Mouse (Mus musculus) MEL (cell line): ENCODE measurements around the gene Npat.

Experiments used
- CTCF ChIP-seq, 3 experiments: IDR thresholded peaks in 2 of 3; conservative IDR thresholded peaks in 1 of 3; 2 replicates each; pipeline ENCODE4 v1.5.1; 2011 to 2012; ENCODE audit warnings: low read length in 3 of 3, low read depth in 2 of 3, mild to moderate bottlenecking in 2 of 3, improper control_type of control experiment in 1 of 3, inconsistent platforms in 1 of 3, mixed read lengths in 1 of 3, moderate library complexity in 1 of 3; ENCODE audit not compliant: control insufficient read depth in 1 of 3, insufficient read depth in 1 of 3, poor library complexity in 1 of 3, severe bottlenecking in 1 of 3
- ETS1 ChIP-seq: IDR thresholded peaks from 2 replicates; pipeline ENCODE4 v1.6.1; 2012; ENCODE audit warnings: low read depth, mild to moderate bottlenecking, inconsistent platforms, low read length, improper control_type of control experiment, moderate library complexity
- GATA1 ChIP-seq: IDR thresholded peaks from 2 replicates; pipeline ENCODE4 v1.6.1; 2011; ENCODE audit warnings: low read depth, low read length, improper control_type of control experiment
- MAZ ChIP-seq: IDR thresholded peaks from 2 replicates; pipeline ENCODE4 v1.6.1; 2012; ENCODE audit warnings: low read depth, mild to moderate bottlenecking, inconsistent platforms, low read length, improper control_type of control experiment
- POLR2A ChIP-seq, 2 experiments: IDR thresholded peaks; 2 replicates each; pipeline ENCODE4 v1.6.1; 2011 to 2012; ENCODE audit warnings: low read length in 2 of 2, mild to moderate bottlenecking in 2 of 2, control low read depth in 1 of 2, improper control_type of control experiment in 1 of 2, low read depth in 1 of 2, moderate library complexity in 1 of 2; ENCODE audit not compliant: control insufficient read depth in 1 of 2, insufficient read depth in 1 of 2, poor library complexity in 1 of 2
- TCF12 ChIP-seq: IDR thresholded peaks from 2 replicates; pipeline ENCODE4 v1.6.1; 2014; ENCODE audit warnings: low read depth, mild to moderate bottlenecking, inconsistent platforms, low read length, improper control_type of control experiment, moderate library complexity

DNA sequence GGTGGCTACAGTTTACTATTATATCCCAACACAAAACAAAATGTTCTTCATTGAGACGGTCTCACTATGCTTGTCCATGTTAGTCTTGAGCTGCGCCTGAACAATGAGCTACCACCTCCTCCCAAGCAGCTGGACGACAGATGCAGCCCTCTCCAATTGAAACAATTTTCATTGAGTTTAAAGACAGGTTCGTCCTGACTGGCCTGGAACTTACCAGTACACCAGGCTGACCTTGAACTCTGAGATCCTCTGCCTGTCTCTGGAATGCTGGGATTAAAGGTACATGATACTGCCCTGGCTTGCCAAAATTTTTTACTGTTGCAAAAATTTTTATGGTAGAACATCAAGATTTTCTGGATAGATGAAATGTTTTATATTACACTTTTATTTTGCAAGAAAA is 77.4 kb downstream of the Npat start:
- TF ChIP-seq MAZ: no peak
- TF ChIP-seq POLR2A (IDR thresholded peaks at IDR 0.05; ENCODE audit: control insufficient read depth in 1 of 2, insufficient read depth in 1 of 2, low read depth in 1 of 2, low read length in 2 of 2, poor library complexity in 1 of 2): no peak
- TF ChIP-seq CTCF (IDR thresholded peaks at IDR 0.05 in 2 of 3, conservative IDR thresholded peaks at IDR 0.05 in 1 of 3; ENCODE audit: control insufficient read depth in 1 of 3, insufficient read depth in 1 of 3, low read depth in 2 of 3, low read length in 3 of 3, poor library complexity in 1 of 3, severe bottlenecking in 1 of 3): no peak
- no peak for TF ChIP-seq TCF12
- TF ChIP-seq ETS1: no peak
- no peak for TF ChIP-seq GATA1
